Mouse (Mus musculus) G1E (cell line): ENCODE measurements around the gene Kcna2. TPM values are rescaled to one million over a fixed set of nuclear protein-coding genes. Genes with fewer than 3 reads are reported as not detected.

Experiments
- ATAC-seq: 2 replicates; pipeline ENCODE4 v1.8.0; 2016; ENCODE audit warnings: mild to moderate bottlenecking; ENCODE audit not compliant: insufficient number of reproducible peaks, poor library complexity, low FRiP score, severe bottlenecking; ENCODE audit errors: extremely low read depth
- DNase-seq: peaks from one replicate; pipeline ENCODE4 v3.0.0; 2012; ENCODE audit warnings: low spot score
- H3K27me3 ChIP-seq: 2 replicates; pipeline ENCODE4 v1.6.1; 2012; ENCODE audit warnings: mild to moderate bottlenecking, low read length, inconsistent platforms; ENCODE audit not compliant: insufficient read depth
- H3K36me3 ChIP-seq: replicated peaks from 2 replicates; pipeline ENCODE3; 2012; ENCODE audit warnings: mild to moderate bottlenecking, inconsistent platforms
- H3K4me1 ChIP-seq: 2 replicates; pipeline ENCODE4 v1.6.1; 2012; ENCODE audit warnings: low read depth, low read length, inconsistent platforms, mixed read lengths; ENCODE audit not compliant: insufficient read depth
- H3K4me3 ChIP-seq: 2 replicates; pipeline ENCODE4 v1.5.1; 2012; ENCODE audit warnings: low read depth, mild to moderate bottlenecking, inconsistent platforms, low read length, moderate library complexity, mixed read lengths
- H3K9me3 ChIP-seq: replicated peaks from 2 replicates; pipeline ENCODE4 v1.6.1; 2012; ENCODE audit warnings: inconsistent platforms
- CTCF ChIP-seq: IDR thresholded peaks from 2 replicates; pipeline ENCODE4 v1.5.1; 2012; ENCODE audit warnings: low read depth, low read length, inconsistent platforms, mixed read lengths
- GATA1 ChIP-seq: IDR thresholded peaks from 2 replicates; pipeline ENCODE4 v1.6.1; 2012; ENCODE audit warnings: borderline replicate concordance, low read length, inconsistent platforms, mixed read lengths
- GATA2 ChIP-seq: IDR thresholded peaks from 2 replicates; pipeline ENCODE4 v1.6.1; 2012; ENCODE audit warnings: low read depth, low read length, inconsistent platforms, borderline replicate concordance
- POLR2AphosphoS5 ChIP-seq: IDR thresholded peaks from 2 replicates; pipeline ENCODE4 v1.6.1; 2012; ENCODE audit warnings: low read depth, low read length, inconsistent platforms; ENCODE audit not compliant: insufficient replicate concordance
- TAL1 ChIP-seq: conservative IDR thresholded peaks from 2 replicates; pipeline ENCODE4 v1.6.1; 2012; ENCODE audit warnings: low read depth, low read length, inconsistent platforms, mixed read lengths
- polyA plus RNA-seq: library from polyadenylated mRNA; stranded (reverse); fragments of >175 nt; gene quantifications from 2 replicates; pipeline ENCODE4 v1.2.3, GENCODE M21; 2012
- total RNA-seq, 2 experiments: library from RNA; stranded (forward) in 1 of 2; stranded (reverse) in 1 of 2; fragments of 200-1000 nt in 1 of 2; fragments of >200 nt in 1 of 2; fragmentation: Nextera tagmentation in 1 of 2; gene quantifications; 2 replicates each; pipeline ENCODE4 v1.2.3; 2014 to 2017

Gene Kcna2
- total and polyA plus RNA-seq, 3 experiments = 0.11 TPM; not detected in 2

- Histone ChIP-seq H3K9me3 (no peaks in the 10 kb centered on the region), H3K4me3 (no peak overlapping the region), H3K4me1 (no peaks in the 10 kb centered on the region), H3K27me3 (no peaks in the 10 kb centered on the region), H3K36me3 (no peaks in the 10 kb centered on the region)
- DNase-seq = no peak
- TF ChIP-seq GATA2 (no peak), TAL1 (no peak), POLR2AphosphoS5 (no peak), GATA1 (no peak), CTCF (no peak)
- no peak for ATAC-seq
These were observed 19.1 kb downstream of the Kcna2 start for GRCm38 (mm10) chr3:107119864-107120564.

GRCm38 (mm10) chr3:107122306-107122705 lies 21.4 kb downstream of the Kcna2 start:
- Histone ChIP-seq H3K4me1 (no peaks in the 10 kb centered on the region), H3K27me3 (no peaks in the 10 kb centered on the region), H3K4me3 (no peak overlapping the region), H3K9me3 (no peaks in the 10 kb centered on the region), H3K36me3 (no peaks in the 10 kb centered on the region)
- ATAC-seq (no peak), DNase-seq (no peak)
- TF ChIP-seq CTCF = no peak
- no peak for TF ChIP-seq GATA2
- no peak for TF ChIP-seq GATA1
- TF ChIP-seq TAL1 = no peak
- no peak for TF ChIP-seq POLR2AphosphoS5

- ATAC-seq (no peak), DNase-seq (no peak)
- no peaks in the 10 kb centered on the region for H3K4me1 ChIP-seq
- H3K36me3 ChIP-seq = no peaks in the 10 kb centered on the region
- no peak overlapping the region for H3K4me3 ChIP-seq
- H3K27me3 ChIP-seq = no peaks in the 10 kb centered on the region
- H3K9me3 ChIP-seq = no peaks in the 10 kb centered on the region
- TF ChIP-seq POLR2AphosphoS5 = no peak
- TF ChIP-seq GATA2 = no peak
- TF ChIP-seq GATA1 = no peak
These were observed 26.7 kb downstream of the Kcna2 start for GRCm38 (mm10) chr3:107127667-107128066.

- H3K4me1 ChIP-seq = no peaks in the 10 kb centered on the region
- H3K9me3 ChIP-seq = no peaks in the 10 kb centered on the region
- ATAC-seq (no peak), DNase-seq (no peak)
- H3K27me3 ChIP-seq = no peaks in the 10 kb centered on the region
- TF ChIP-seq GATA2 = no peak
- TF ChIP-seq CTCF = no peak
- TF ChIP-seq TAL1 = no peak
- no peak for TF ChIP-seq POLR2AphosphoS5
- no peak for TF ChIP-seq GATA1
- no peaks in the 10 kb centered on the region for H3K36me3 ChIP-seq
- no peak overlapping the region for H3K4me3 ChIP-seq
These were observed 27.5 kb downstream of the Kcna2 start for GRCm38 (mm10) chr3:107128421-107128820.

- no peak for ATAC-seq
- no peak for DNase-seq
- TF ChIP-seq CTCF (no peak), GATA2 (no peak), POLR2AphosphoS5 (no peak)
- H3K27me3 ChIP-seq = no peaks in the 10 kb centered on the region
- no peaks in the 10 kb centered on the region for H3K4me1 ChIP-seq
- H3K4me3 ChIP-seq = no peak overlapping the region
- H3K9me3 ChIP-seq = no peaks in the 10 kb centered on the region
- H3K36me3 ChIP-seq = no peaks in the 10 kb centered on the region
These were observed 28.3 kb downstream of the Kcna2 start for GRCm38 (mm10) chr3:107129251-107129650.

GRCm38 (mm10) chr3:107130661-107131326 lies 29.8 kb downstream of the Kcna2 start:
- no peaks in the 10 kb centered on the region for H3K36me3 ChIP-seq
- no peak overlapping the region for H3K4me3 ChIP-seq
- no peak for ATAC-seq
- H3K9me3 ChIP-seq = no peaks in the 10 kb centered on the region
- no peaks in the 10 kb centered on the region for H3K4me1 ChIP-seq
- TF ChIP-seq GATA2 (no peak), POLR2AphosphoS5 (no peak), GATA1 (no peak), TAL1 (no peak), CTCF (no peak)
- H3K27me3 ChIP-seq = no peaks in the 10 kb centered on the region
- no peak for DNase-seq

- Histone ChIP-seq H3K36me3 (no peaks in the 10 kb centered on the region), H3K4me3 (no peak overlapping the region), H3K4me1 (no peaks in the 10 kb centered on the region), H3K27me3 (no peaks in the 10 kb centered on the region), H3K9me3 (no peaks in the 10 kb centered on the region)
- no peak for ATAC-seq
- TF ChIP-seq GATA2 (no peak), POLR2AphosphoS5 (no peak), TAL1 (no peak), CTCF (no peak), GATA1 (no peak)
- DNase-seq = no peak
These were observed 30.9 kb downstream of the Kcna2 start for GRCm38 (mm10) chr3:107131846-107132245.
